Mouse (Mus musculus): ENCODE data around the gene Vps26c. TPM values are rescaled to one million over a fixed set of nuclear protein-coding genes. Genes with fewer than 3 reads are reported as not detected.

Vps26c gene
- polyA plus RNA-seq, 1 experiment from 2014 or later: 60.8 TPM

DNA sequence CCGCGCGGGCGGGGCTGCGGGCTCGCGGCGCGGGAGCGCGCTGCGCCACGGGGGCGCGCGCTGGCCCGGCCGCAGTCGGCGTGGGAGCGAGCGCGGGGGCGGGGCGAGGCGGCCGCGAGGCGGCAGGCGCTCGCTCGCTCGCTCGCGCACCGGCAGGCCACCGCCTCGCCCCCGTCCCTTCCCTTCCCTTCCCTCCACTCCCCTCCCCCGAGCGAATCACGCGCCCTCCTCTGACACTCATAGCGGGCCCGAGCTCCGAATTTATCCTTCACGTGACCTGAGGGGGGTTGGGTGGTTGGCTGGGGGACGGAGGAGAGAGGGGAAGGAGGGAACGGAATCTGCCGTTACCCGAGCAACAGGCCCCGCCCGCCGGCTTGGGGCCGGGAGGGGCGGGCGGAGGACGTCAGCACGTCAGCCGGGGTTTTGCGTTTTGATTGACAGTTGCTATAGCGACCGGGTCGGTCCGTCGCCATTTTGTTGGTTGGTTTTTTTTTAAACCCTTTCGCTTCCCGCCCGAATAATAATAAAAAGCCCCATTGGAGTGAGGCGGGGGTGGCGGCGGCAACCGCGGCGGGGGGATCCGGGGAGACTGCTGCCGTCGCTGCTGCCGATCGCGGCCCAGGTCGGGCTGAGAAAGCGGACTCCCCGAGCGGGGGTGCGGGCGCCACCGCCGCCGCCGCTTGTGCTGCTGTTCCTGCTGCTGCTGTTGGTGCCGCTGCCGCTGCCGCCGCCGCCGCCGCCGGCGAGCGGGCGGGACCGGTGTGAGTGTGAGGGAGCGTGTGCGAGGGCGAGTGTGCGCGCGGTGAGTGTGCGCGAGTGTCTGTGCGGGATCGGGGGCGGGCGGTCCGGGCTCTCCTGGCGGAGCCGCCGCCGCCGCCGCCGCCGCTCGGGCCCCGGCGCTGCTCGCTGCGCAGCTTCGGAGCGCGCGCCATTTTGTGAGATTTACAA lies 42.9 kb upstream of the Vps26c start, which contains the start of gene Dyrk1a:
Gene Dyrk1a, plus strand, starts transcription at position 782 of the 948 bp plus-strand sequence.
- peak within 1 kb of the TSS; percentile 75 for H3K4me2 ChIP-seq (ENCODE audit: low read depth)
- DNase-seq (ENCODE audit: low spot score): peak; percentile 100
- H3K36me3 ChIP-seq (ENCODE audit: control insufficient read depth, insufficient read depth, low read length): no peaks in the 10 kb centered on the region
- peak within 1 kb of the TSS; percentile 99 for H3K4me3 ChIP-seq (ENCODE audit: low read depth, low read length)
- peak; percentile 92 for ATAC-seq (ENCODE audit: insufficient read depth, low FRiP score, low TSS enrichment)
- H3K9me3 ChIP-seq (ENCODE audit: control insufficient read depth, low read length): no peaks in the 10 kb centered on the region
- H3K27ac ChIP-seq (ENCODE audit: low read depth, low read length): peak within 1 kb of the TSS; percentile 100
- H3K27me3 ChIP-seq (ENCODE audit: control insufficient read depth, insufficient read depth, low read length): no peaks in the 10 kb centered on the region
- peaks cover 12% of the 10 kb centered on the region for H3K4me1 ChIP-seq (ENCODE audit: control insufficient read depth, insufficient read depth, low read length)
- under 1% methylated on average over 64 of the region's 133 CpGs for WGBS
- peak within 1 kb of the TSS; percentile 96 for H3K9ac ChIP-seq (ENCODE audit: low read length)

DNA sequence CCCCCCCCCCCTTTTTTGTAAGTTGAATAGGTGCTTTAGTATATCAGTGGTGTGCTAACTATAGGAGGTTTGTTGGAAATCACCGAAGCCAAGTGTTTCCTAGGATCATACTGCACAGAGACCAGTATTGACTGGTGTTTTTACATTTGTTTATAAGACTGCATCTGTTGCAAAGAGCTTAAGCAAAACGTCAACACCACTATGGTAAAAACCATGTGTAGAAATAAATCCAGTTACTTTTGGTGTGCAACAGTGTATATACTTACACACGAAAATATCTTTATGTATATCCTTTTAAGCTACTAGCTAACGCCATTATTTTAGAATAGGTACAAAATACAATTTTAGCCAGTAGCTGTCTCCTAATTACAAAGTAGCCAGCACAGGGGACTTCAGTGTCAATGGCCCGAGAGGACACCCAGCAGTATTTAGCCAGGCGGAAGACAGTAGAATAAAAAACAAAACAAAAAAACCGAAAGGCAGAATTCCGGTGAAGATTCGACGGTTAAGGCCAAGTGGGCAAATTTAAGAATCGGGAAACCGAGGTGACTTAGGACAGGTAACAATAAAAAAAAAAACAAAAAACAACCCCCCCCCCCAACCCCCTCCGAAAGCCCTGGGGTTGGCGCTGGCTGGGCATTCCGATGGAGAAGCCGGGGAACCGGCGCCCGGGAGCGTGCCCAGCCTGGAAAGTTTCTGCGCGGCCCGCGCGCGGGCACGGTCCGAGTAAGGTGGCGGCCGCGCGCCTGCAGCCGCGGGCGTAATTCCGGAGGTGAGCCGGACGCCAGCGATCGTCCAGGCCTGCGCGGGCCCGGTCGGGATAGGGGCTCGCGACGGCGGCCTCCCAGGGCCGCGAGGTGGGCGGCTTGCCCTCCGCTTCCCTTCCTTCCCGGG lies 42.0 kb upstream of the Vps26c start:
- peak overlapping the region; percentile 72 for H3K9ac ChIP-seq (ENCODE audit: low read length)
- peak; percentile 83 for ATAC-seq (ENCODE audit: insufficient read depth, low FRiP score, low TSS enrichment)
- peak overlapping the region; percentile 99 for H3K4me3 ChIP-seq (ENCODE audit: low read depth, low read length)
- no peaks in the 10 kb centered on the region for H3K9me3 ChIP-seq (ENCODE audit: control insufficient read depth, low read length)
- H3K36me3 ChIP-seq (ENCODE audit: control insufficient read depth, insufficient read depth, low read length): no peaks in the 10 kb centered on the region
- peak overlapping the region; percentile 57 for H3K4me2 ChIP-seq (ENCODE audit: low read depth)
- DNase-seq (ENCODE audit: low spot score): peak; percentile 88
- peaks cover 12% of the 10 kb centered on the region for H3K4me1 ChIP-seq (ENCODE audit: control insufficient read depth, insufficient read depth, low read length)
- peak overlapping the region; percentile 100 for H3K27ac ChIP-seq (ENCODE audit: low read depth, low read length)
- WGBS: 4% methylated on average over 37 of the region's 53 CpGs
- no peaks in the 10 kb centered on the region for H3K27me3 ChIP-seq (ENCODE audit: control insufficient read depth, insufficient read depth, low read length)

DNA sequence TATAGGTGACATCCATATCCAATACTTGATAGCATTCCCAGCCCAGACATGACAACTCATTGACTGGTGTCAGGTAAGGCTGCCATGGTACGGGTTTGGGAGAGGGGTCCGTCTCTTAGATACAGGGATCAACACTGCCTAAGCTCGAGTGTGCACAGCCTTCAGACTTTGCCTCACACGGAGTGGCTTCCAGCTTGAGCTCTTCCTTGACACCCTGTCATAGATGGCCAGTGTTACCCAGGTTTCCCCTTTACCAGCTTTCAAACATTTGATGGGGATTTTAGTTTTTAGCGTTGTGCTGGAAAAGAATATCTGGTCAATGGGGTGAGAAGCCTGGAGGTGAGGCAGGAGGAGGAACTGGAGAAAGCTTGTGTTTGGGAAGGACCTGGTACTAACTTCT lies 41.1 kb upstream of the Vps26c start:
- H3K9ac ChIP-seq (ENCODE audit: low read length): no peak overlapping the region
- no peak for ATAC-seq (ENCODE audit: insufficient read depth, low FRiP score, low TSS enrichment)
- H3K9me3 ChIP-seq (ENCODE audit: control insufficient read depth, low read length): no peaks in the 10 kb centered on the region
- DNase-seq (ENCODE audit: low spot score): no peak
- no peak overlapping the region for H3K27ac ChIP-seq (ENCODE audit: low read depth, low read length)
- no peaks in the 10 kb centered on the region for H3K36me3 ChIP-seq (ENCODE audit: control insufficient read depth, insufficient read depth, low read length)
- no peak overlapping the region for H3K4me2 ChIP-seq (ENCODE audit: low read depth)
- no peaks in the 10 kb centered on the region for H3K27me3 ChIP-seq (ENCODE audit: control insufficient read depth, insufficient read depth, low read length)
- peaks cover 10% of the 10 kb centered on the region for H3K4me1 ChIP-seq (ENCODE audit: control insufficient read depth, insufficient read depth, low read length)
- H3K4me3 ChIP-seq (ENCODE audit: low read depth, low read length): no peak overlapping the region
- 67% methylated on average over 5 of the region's 5 CpGs for WGBS

DNA sequence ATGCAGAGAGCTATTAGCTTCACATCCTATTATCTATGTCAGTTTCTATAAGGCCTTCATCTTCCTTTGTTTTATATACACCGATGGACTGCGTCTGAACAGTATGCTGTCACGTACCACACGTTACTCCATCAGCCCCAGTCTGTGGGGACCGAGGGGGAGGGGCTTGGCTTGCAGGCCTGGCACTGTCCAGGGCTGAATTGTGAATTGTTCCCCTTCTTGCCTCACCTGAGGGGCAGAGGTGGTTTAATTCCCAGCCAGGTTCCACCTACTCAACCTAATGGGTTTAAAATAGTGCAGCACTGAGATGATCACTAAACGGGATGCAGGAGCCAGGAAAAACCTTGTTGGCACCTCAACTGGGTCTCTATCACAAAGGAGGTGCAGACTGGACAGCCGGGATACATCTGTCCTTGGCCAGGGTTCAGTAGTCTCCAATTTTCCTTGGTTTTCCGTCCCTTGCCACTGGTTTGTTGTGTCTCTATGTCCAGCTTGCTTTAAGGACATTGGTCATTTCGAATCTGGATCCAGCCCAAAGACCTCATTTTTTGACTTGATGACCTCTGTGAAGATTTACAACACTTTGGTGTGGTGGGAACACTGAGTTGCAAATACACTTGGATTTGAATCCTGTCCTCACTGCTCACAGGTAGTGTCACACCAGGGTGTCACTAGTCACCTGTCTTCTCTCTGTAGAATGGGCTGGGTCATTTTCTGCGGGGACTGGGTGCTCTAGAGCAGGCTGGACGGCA lies 40.4 kb upstream of the Vps26c start:
- ATAC-seq (ENCODE audit: insufficient read depth, low FRiP score, low TSS enrichment): no peak
- Histone ChIP-seq H3K36me3 (ENCODE audit: control insufficient read depth, insufficient read depth, low read length) (no peaks in the 10 kb centered on the region), H3K9ac (ENCODE audit: low read length) (no peak overlapping the region), H3K9me3 (ENCODE audit: control insufficient read depth, low read length) (no peaks in the 10 kb centered on the region), H3K27me3 (ENCODE audit: control insufficient read depth, insufficient read depth, low read length) (no peaks in the 10 kb centered on the region), H3K4me1 (ENCODE audit: control insufficient read depth, insufficient read depth, low read length) (peaks cover 4% of the 10 kb centered on the region), H3K27ac (ENCODE audit: low read depth, low read length) (no peak overlapping the region), H3K4me2 (ENCODE audit: low read depth) (no peak overlapping the region), H3K4me3 (ENCODE audit: low read depth, low read length) (no peak overlapping the region)
- no peak for DNase-seq (ENCODE audit: low spot score)
- WGBS: 85% methylated on average over 11 of the region's 11 CpGs

DNA sequence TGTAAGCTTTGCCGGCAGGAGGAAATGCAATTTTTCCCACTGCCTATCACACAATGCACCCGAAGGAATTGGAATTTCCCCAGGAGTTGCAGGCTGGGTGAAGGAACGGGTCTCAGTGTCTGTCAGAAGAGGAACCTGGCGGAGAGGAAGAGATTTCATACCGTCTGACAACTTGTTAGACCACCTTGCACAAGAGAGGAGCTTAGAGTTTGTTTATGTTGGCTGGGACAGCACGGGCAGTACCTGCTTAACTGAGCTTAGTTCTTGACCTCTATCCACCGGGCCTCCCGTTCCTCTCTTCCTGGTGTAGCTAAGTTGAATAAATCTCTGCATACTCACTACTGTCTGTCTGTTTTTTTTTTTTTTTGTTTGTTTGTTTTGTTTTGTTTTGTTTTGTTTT lies 39.5 kb upstream of the Vps26c start:
- Histone ChIP-seq H3K4me3 (ENCODE audit: low read depth, low read length) (no peak overlapping the region), H3K9me3 (ENCODE audit: control insufficient read depth, low read length) (no peaks in the 10 kb centered on the region), H3K4me2 (ENCODE audit: low read depth) (no peak overlapping the region), H3K27me3 (ENCODE audit: control insufficient read depth, insufficient read depth, low read length) (no peaks in the 10 kb centered on the region), H3K27ac (ENCODE audit: low read depth, low read length) (no peak overlapping the region), H3K9ac (ENCODE audit: low read length) (no peak overlapping the region), H3K4me1 (ENCODE audit: control insufficient read depth, insufficient read depth, low read length) (no peaks in the 10 kb centered on the region; the same call in 1 of the 2 replicates), H3K36me3 (ENCODE audit: control insufficient read depth, insufficient read depth, low read length) (no peaks in the 10 kb centered on the region)
- DNase-seq (ENCODE audit: low spot score) (no peak), ATAC-seq (ENCODE audit: insufficient read depth, low FRiP score, low TSS enrichment) (no peak)
- 82% methylated on average over 8 of the region's 8 CpGs for WGBS

- no peak for DNase-seq (ENCODE audit: low spot score)
- no peaks in the 10 kb centered on the region for H3K9me3 ChIP-seq (ENCODE audit: control insufficient read depth, low read length)
- WGBS: 81% methylated on average over 5 of the region's 5 CpGs
- no peak overlapping the region for H3K27ac ChIP-seq (ENCODE audit: low read depth, low read length)
- no peaks in the 10 kb centered on the region for H3K4me1 ChIP-seq (ENCODE audit: control insufficient read depth, insufficient read depth, low read length)
- no peaks in the 10 kb centered on the region for H3K36me3 ChIP-seq (ENCODE audit: control insufficient read depth, insufficient read depth, low read length)
- H3K4me2 ChIP-seq (ENCODE audit: low read depth): no peak overlapping the region
- H3K4me3 ChIP-seq (ENCODE audit: low read depth, low read length): no peak overlapping the region
- H3K9ac ChIP-seq (ENCODE audit: low read length): no peak overlapping the region
- ATAC-seq (ENCODE audit: insufficient read depth, low FRiP score, low TSS enrichment): no peak
- H3K27me3 ChIP-seq (ENCODE audit: control insufficient read depth, insufficient read depth, low read length): no peaks in the 10 kb centered on the region
These were observed 34.0 kb upstream of the Vps26c start for GRCm38 (mm10) chr16:94560618-94561017.

DNA sequence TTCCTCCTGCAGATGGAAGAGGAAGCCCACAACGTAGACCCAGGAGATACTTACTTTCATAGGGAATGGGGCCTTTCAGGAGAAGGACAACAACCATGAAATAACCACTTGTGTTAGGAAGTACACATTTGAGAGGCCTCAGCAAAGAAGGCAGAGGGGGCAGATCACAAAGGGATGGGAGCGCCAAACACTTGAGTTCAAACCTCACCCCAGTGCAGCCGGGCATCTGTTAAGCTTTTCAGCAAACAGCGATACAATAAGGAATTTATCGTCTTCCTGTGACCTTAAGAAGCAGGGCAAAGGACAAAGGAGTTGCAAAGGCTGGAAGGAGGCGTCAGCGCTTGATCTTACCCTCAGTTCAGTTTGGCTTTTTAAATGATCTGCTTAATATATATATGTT lies 33.2 kb upstream of the Vps26c start:
- no peak for DNase-seq (ENCODE audit: low spot score)
- H3K36me3 ChIP-seq (ENCODE audit: control insufficient read depth, insufficient read depth, low read length): no peaks in the 10 kb centered on the region
- no peaks in the 10 kb centered on the region for H3K4me1 ChIP-seq (ENCODE audit: control insufficient read depth, insufficient read depth, low read length)
- no peak overlapping the region for H3K9ac ChIP-seq (ENCODE audit: low read length)
- no peaks in the 10 kb centered on the region for H3K27me3 ChIP-seq (ENCODE audit: control insufficient read depth, insufficient read depth, low read length)
- H3K4me3 ChIP-seq (ENCODE audit: low read depth, low read length): no peak overlapping the region
- H3K27ac ChIP-seq (ENCODE audit: low read depth, low read length): no peak overlapping the region
- WGBS: 73% methylated on average over 7 of the region's 7 CpGs
- H3K9me3 ChIP-seq (ENCODE audit: control insufficient read depth, low read length): no peaks in the 10 kb centered on the region
- ATAC-seq (ENCODE audit: insufficient read depth, low FRiP score, low TSS enrichment): no peak
- no peak overlapping the region for H3K4me2 ChIP-seq (ENCODE audit: low read depth)

GRCm38 (mm10) chr16:94559282-94559681 lies 32.7 kb upstream of the Vps26c start:
- Histone ChIP-seq H3K4me3 (ENCODE audit: low read depth, low read length) (no peak overlapping the region), H3K4me2 (ENCODE audit: low read depth) (no peak overlapping the region), H3K27me3 (ENCODE audit: control insufficient read depth, insufficient read depth, low read length) (no peaks in the 10 kb centered on the region), H3K9ac (ENCODE audit: low read length) (no peak overlapping the region), H3K36me3 (ENCODE audit: control insufficient read depth, insufficient read depth, low read length) (no peaks in the 10 kb centered on the region), H3K9me3 (ENCODE audit: control insufficient read depth, low read length) (no peaks in the 10 kb centered on the region), H3K27ac (ENCODE audit: low read depth, low read length) (no peak overlapping the region), H3K4me1 (ENCODE audit: control insufficient read depth, insufficient read depth, low read length) (no peaks in the 10 kb centered on the region)
- DNase-seq (ENCODE audit: low spot score): no peak
- ATAC-seq (ENCODE audit: insufficient read depth, low FRiP score, low TSS enrichment): no peak
- WGBS: 63% methylated on average over 7 of the region's 7 CpGs
